Mouse (Mus musculus): ENCODE data around the gene Guca1b.

GRCm38 (mm10) chr17:47383266-47383665 is 1.9 kb upstream of the Guca1b start:
- TF ChIP-seq CTCF (IDR thresholded peaks at IDR 0.05; ENCODE audit: borderline replicate concordance, extremely low read depth, insufficient read depth, insufficient read length) (no peak), POLR2A (IDR thresholded peaks at IDR 0.05; ENCODE audit: borderline replicate concordance, extremely low read depth, insufficient read depth, insufficient read length, poor library complexity, severe bottlenecking) (no peak)
